Mouse (Mus musculus) embryo, embryonic 10.5 days (tissue): ENCODE measurements around the gene Bin2.
"Not testable (repeated sequence)": the region's sequence is repeated elsewhere in the genome, so short reads cannot be mapped to it uniquely, and the experiment has no call there.

ENCODE experiments used
- DNase-seq: peaks from one replicate; pipeline ENCODE4 v3.0.0-alpha.2; 2015; ENCODE audit warnings: low spot score

Gene Bin2

GRCm38 (mm10) chr15:100650111-100650510 is 19.2 kb downstream of the Bin2 start:
- DNase-seq, result no peak

GRCm38 (mm10) chr15:100646161-100646560 is 23.2 kb downstream of the Bin2 start:
- DNase-seq, result no peak

GRCm38 (mm10) chr15:100642451-100642850 is 26.9 kb downstream of the Bin2 start:
- DNase-seq, result no peak

- DNase-seq, result no peak
These were observed 28.0 kb downstream of the Bin2 start for GRCm38 (mm10) chr15:100641226-100641810.

- no peak for DNase-seq
These were observed 29.2 kb downstream of the Bin2 start for GRCm38 (mm10) chr15:100639972-100640750.

- no peak for DNase-seq
These were observed 31.7 kb downstream of the Bin2 start for GRCm38 (mm10) chr15:100637661-100638060.

- peak; percentile 49 for DNase-seq
These were observed 32.5 kb downstream of the Bin2 start, which contains the start of gene Smagp for GRCm38 (mm10) chr15:100636700-100637501. TSS of gene Smagp (minus strand) at chr15:100636940.

- peak; percentile 26 for DNase-seq
These were observed 33.3 kb downstream of the Bin2 start for GRCm38 (mm10) chr15:100635851-100636645.

GRCm38 (mm10) chr15:100635239-100635638 is 34.1 kb downstream of the Bin2 start:
- no peak for DNase-seq

- DNase-seq, result no peak
These were observed 36.0 kb downstream of the Bin2 start for GRCm38 (mm10) chr15:100633341-100633740.

GRCm38 (mm10) chr15:100632323-100632722 is 37.0 kb downstream of the Bin2 start:
- no peak for DNase-seq

GRCm38 (mm10) chr15:100631454-100632170 is 37.7 kb downstream of the Bin2 start:
- no peak for DNase-seq

- no peak for DNase-seq
These were observed 39.2 kb downstream of the Bin2 start for GRCm38 (mm10) chr15:100630126-100630525.

GRCm38 (mm10) chr15:100628797-100629196 is 40.6 kb downstream of the Bin2 start:
- DNase-seq, result no peak

GRCm38 (mm10) chr15:100627774-100628370 is 41.5 kb downstream of the Bin2 start:
- peak; percentile 35 for DNase-seq

- peak; percentile 40 for DNase-seq
These were observed 42.1 kb downstream of the Bin2 start for GRCm38 (mm10) chr15:100627287-100627686.

GRCm38 (mm10) chr15:100624435-100624834 is 44.9 kb downstream of the Bin2 start:
- DNase-seq, result no peak

GRCm38 (mm10) chr15:100623754-100624153 is 45.6 kb downstream of the Bin2 start:
- DNase-seq, result no peak

- DNase-seq, result no peak
These were observed 47.2 kb downstream of the Bin2 start for GRCm38 (mm10) chr15:100622164-100622563.

GRCm38 (mm10) chr15:100621671-100622070 is 47.7 kb downstream of the Bin2 start:
- not testable (repeated sequence) for DNase-seq

- no peak for DNase-seq
These were observed 50.2 kb downstream of the Bin2 start for GRCm38 (mm10) chr15:100619200-100619599.
